Mouse (Mus musculus) lung, postnatal 0 days (tissue): ENCODE measurements around the gene Mrpl45. TPM values are rescaled to one million over a fixed set of nuclear protein-coding genes. Genes with fewer than 3 reads are reported as not detected.

Experiments used
- ATAC-seq: fragments of 200-750 bp; cut with Nextera tagmentation; 2 replicates; pipeline ENCODE4 v1.8.0; 2017; ENCODE audit warnings: moderate library complexity
- DNase-seq: peaks from one replicate; pipeline ENCODE4 v3.0.0-alpha.2; 2016; ENCODE audit warnings: low spot score
- H3K27ac ChIP-seq: fragments of 300-500 bp; sonication (generic); 2 replicates; pipeline ENCODE4 v1.5.1; 2014; ENCODE audit warnings: antibody characterized with exemption, mild to moderate bottlenecking, low read length, mixed read lengths
- H3K27me3 ChIP-seq: fragments of 300-500 bp; sonication (generic); replicated peaks from 2 replicates; pipeline ENCODE4 v1.6.1; 2014; ENCODE audit warnings: low read length, mixed read lengths; ENCODE audit not compliant: insufficient read depth
- H3K36me3 ChIP-seq: fragments of 300-500 bp; sonication (generic); 2 replicates; pipeline ENCODE4 v1.6.1; 2014; ENCODE audit warnings: low read length, mixed read lengths; ENCODE audit not compliant: insufficient read depth
- H3K4me1 ChIP-seq: fragments of 300-500 bp; sonication (generic); 2 replicates; pipeline ENCODE4 v1.6.1; 2014; ENCODE audit warnings: antibody characterized with exemption, low read depth, low read length, mixed read lengths; ENCODE audit not compliant: insufficient read depth
- H3K4me2 ChIP-seq: fragments of 300-500 bp; sonication (generic); replicated peaks from 2 replicates; pipeline ENCODE4 v1.6.1; 2014; ENCODE audit warnings: low read depth, mild to moderate bottlenecking, low read length, moderate library complexity, mixed read lengths
- H3K4me3 ChIP-seq: fragments of 300-500 bp; sonication (generic); 2 replicates; pipeline ENCODE4 v1.5.1; 2014; ENCODE audit warnings: low read depth, low read length
- H3K9ac ChIP-seq: fragments of 300-500 bp; sonication (generic); replicated peaks from 2 replicates; pipeline ENCODE4 v1.6.1; 2014; ENCODE audit warnings: low read depth, mild to moderate bottlenecking
- H3K9me3 ChIP-seq: fragments of 300-500 bp; sonication (generic); 2 replicates; pipeline ENCODE4 v1.6.1; 2016; ENCODE audit warnings: low read length, mixed read lengths
- CTCF ChIP-seq: IDR thresholded peaks from 2 replicates; pipeline ENCODE4 v1.5.1; 2016; ENCODE audit warnings: antibody characterized with exemption, mild to moderate bottlenecking
- EP300 ChIP-seq: IDR thresholded peaks from 2 replicates; pipeline ENCODE4 v1.6.1; 2016; ENCODE audit warnings: antibody characterized with exemption, mild to moderate bottlenecking, control low read depth
- WGBS: fragments of 180-500 bp; shearing (Covaris S2); extraction: QIAGEN DNeasy Blood & Tissue Kit; methylation state at CpG from one replicate; pipeline ENCODE4 v1.1.7; 2014; 5-methylcytosine and 5-hydroxymethylcytosine counted together
- polyA plus RNA-seq: library from polyadenylated mRNA; unstranded; fragments of >200 nt; fragmentation: Nextera tagmentation; extraction: Ambion mirVana; gene quantifications from 2 replicates; pipeline ENCODE4 v1.2.1, GENCODE M21; 2015

Mrpl45 gene
- polyA plus RNA-seq, 1 experiment from 2014 or later: 22.4 TPM

DNA sequence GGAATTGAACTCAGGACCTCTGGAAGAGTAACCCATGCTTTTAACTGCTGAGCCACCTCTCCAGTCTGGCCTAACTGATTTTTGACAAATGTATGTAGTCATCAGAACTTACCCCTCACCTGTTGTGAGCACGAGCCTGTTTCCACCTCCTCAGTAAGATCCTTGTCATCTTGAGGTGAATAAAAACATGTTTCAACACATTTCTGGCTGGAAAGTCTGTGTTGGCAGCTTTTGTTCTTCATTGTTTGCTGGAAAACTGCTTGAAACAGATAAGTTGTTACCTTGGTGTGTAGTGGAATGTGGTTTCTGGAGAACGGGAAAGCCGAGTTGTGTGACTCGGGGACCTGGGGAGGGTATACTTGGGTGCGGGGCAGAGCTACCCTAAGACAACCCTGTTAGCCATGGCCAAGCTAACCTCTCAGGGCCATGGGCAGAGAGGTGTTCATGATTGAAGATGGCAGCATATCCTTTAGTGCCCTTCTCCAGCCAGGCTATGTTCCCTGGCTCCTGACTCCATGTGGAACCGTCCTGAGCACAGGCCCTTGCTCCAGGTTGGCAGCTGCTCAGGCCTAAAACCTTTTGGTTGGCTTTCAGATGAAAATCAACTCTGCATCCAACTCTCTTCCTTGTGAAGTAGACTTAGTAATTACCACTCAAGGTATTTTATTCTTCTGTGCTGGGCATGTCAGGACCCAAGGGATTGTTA, 56.8 kb downstream of the Mrpl45 start:
- H3K4me2 ChIP-seq: no peak overlapping the region
- DNase-seq: peak; percentile 47
- H3K27ac ChIP-seq: 0 out of 2 replicates have a peak overlapping the region, but pooled peaks have one; percentile 33
- peaks cover 11% of the 10 kb centered on the region; the same call in 1 of the 2 replicates for H3K36me3 ChIP-seq
- WGBS: 73% methylated on average over 6 of the region's 6 CpGs
- H3K9ac ChIP-seq: no peak overlapping the region
- peaks cover 4% of the 10 kb centered on the region; the same call in 1 of the 2 replicates for H3K4me1 ChIP-seq
- TF ChIP-seq EP300: no peak
- no peak for TF ChIP-seq CTCF
- H3K4me3 ChIP-seq: no peak overlapping the region
- no peaks in the 10 kb centered on the region for H3K9me3 ChIP-seq
- ATAC-seq: no peak
- no peaks in the 10 kb centered on the region for H3K27me3 ChIP-seq

DNA sequence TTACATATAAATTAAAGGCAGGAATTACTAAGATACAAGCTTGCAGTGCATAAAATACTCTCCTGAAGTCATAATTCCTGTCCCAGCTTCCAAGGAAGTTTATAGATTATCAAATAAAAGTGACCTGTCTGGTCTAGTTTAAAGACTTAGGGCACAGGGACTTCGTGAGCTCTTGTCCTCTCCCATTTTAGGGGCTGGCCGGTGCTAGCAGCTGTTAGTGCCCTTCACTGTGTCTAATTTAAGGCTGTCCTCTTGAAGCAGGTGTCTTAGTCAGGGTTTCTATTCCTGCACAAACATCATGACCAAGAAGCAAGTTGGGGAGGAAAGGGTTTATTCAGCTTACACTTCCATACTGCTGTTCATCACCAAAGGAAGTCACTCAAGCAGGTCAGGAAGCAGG, 57.9 kb downstream of the Mrpl45 start:
- ATAC-seq: no peak

More for the DNA sequence above, 57.9 kb downstream of the Mrpl45 start:
- H3K9me3 ChIP-seq: no peaks in the 10 kb centered on the region
- peaks cover 18% of the 10 kb centered on the region; the same call in 1 of the 2 replicates for H3K36me3 ChIP-seq
- no peak overlapping the region for H3K4me3 ChIP-seq
- WGBS: 87% methylated on average over 2 of the region's 2 CpGs
- no peak for DNase-seq
- H3K27me3 ChIP-seq: no peaks in the 10 kb centered on the region
- H3K9ac ChIP-seq: no peak overlapping the region
- H3K4me2 ChIP-seq: no peak overlapping the region
- TF ChIP-seq CTCF (no peak), EP300 (no peak)
- no peak overlapping the region for H3K27ac ChIP-seq
- H3K4me1 ChIP-seq: peaks cover 4% of the 10 kb centered on the region; the same call in 1 of the 2 replicates

Other genes starting within 250 kb of the Mrpl45 start
- gene Tbx21, start 200.4 kb upstream of the Mrpl45 start, polyA plus RNA-seq: 0.12 and 0.13 TPM in 2 replicates
- 8.1 and 8.9 TPM in 2 replicates for gene Tbkbp1, start 164.2 kb upstream of the Mrpl45 start, polyA plus RNA-seq
- gene Kpnb1, start 127.8 kb upstream of the Mrpl45 start, polyA plus RNA-seq: 17.0 and 20.3 TPM in 2 replicates
- gene Npepps, start 35.1 kb upstream of the Mrpl45 start, polyA plus RNA-seq: 47.5 and 54.3 TPM in 2 replicates
- 0.23 and 0.24 TPM in 2 replicates for gene Gpr179, start 36.4 kb downstream of the Mrpl45 start, polyA plus RNA-seq
- gene Socs7, start 46.8 kb downstream of the Mrpl45 start, polyA plus RNA-seq: 2.4 and 2.5 TPM in 2 replicates
- gene Arhgap23, start 99.8 kb downstream of the Mrpl45 start, polyA plus RNA-seq: 7.0 and 8.4 TPM in 2 replicates
- 0.32 and 0.42 TPM in 2 replicates for gene 4933428G20Rik, start 184.6 kb downstream of the Mrpl45 start, polyA plus RNA-seq